Mouse (Mus musculus): ENCODE results near the gene Kank2. TPM values are rescaled to one million over a fixed set of nuclear protein-coding genes. Genes with fewer than 3 reads are reported as not detected.
"Not testable (repeated sequence)": the region's sequence is repeated elsewhere in the genome, so short reads cannot be mapped to it uniquely, and the experiment has no call there.

The Kank2 gene
- polyA plus RNA-seq, 1 experiment from 2014 or later = 9.9 TPM

- Histone ChIP-seq H3K27me3 (replicated peaks; ENCODE audit: control insufficient read depth, insufficient read depth, low read length) (no peaks in the 10 kb centered on the region), H3K4me2 (ENCODE audit: low read depth, low read length) (no peak overlapping the region), H3K27ac (ENCODE audit: low read length) (no peak overlapping the region), H3K9me3 (ENCODE audit: control insufficient read depth, low read length) (no peaks in the 10 kb centered on the region), H3K4me3 (ENCODE audit: low read length) (no peak overlapping the region), H3K4me1 (ENCODE audit: control insufficient read depth, insufficient read depth, low read length) (peaks cover 8% of the 10 kb centered on the region; the same call in 1 of the 2 replicates), H3K9ac (ENCODE audit: low read depth, low read length) (no peak overlapping the region), H3K36me3 (ENCODE audit: control insufficient read depth, insufficient read depth, low read length) (peaks cover 34% of the 10 kb centered on the region)
- 75% methylated on average over 15 of the region's 15 CpGs for WGBS
- ATAC-seq = no peak; the same call in 1 of the 2 replicates
These were observed 16.7 kb downstream of the Kank2 start for GRCm38 (mm10) chr9:21781657-21782468.

DNA sequence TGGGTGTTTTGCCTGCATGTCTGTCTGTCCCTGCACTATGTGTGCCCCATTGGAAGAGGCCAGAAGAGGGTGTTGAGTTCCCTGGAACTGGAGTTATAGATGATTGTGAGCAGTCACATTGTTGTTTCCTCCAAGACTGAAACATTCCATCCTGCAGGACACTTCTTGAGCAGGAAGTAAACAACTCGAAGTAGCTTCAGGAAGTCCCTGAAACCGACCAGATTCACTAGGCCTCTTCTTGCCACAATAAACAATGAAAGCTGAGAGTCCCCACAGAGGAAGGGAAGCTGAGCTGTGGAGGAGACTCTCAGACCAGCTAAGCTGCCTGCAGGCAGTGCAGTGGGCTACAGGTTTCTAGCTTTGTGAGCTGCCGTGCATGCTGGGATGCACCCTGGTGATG lies 20.8 kb downstream of the Kank2 start:
- ATAC-seq = no peak
- WGBS = 88% methylated on average over 3 of the region's 3 CpGs
- no peaks in the 10 kb centered on the region for H3K27me3 ChIP-seq (replicated peaks; ENCODE audit: control insufficient read depth, insufficient read depth, low read length)
- H3K27ac ChIP-seq (ENCODE audit: low read length) = no peak overlapping the region
- H3K9me3 ChIP-seq (ENCODE audit: control insufficient read depth, low read length) = no peaks in the 10 kb centered on the region
- H3K4me3 ChIP-seq (ENCODE audit: low read length) = no peak overlapping the region
- peaks cover 39% of the 10 kb centered on the region for H3K36me3 ChIP-seq (ENCODE audit: control insufficient read depth, insufficient read depth, low read length)
- no peak overlapping the region for H3K9ac ChIP-seq (ENCODE audit: low read depth, low read length)
- no peak overlapping the region for H3K4me2 ChIP-seq (ENCODE audit: low read depth, low read length)
- no peaks in the 10 kb centered on the region for H3K4me1 ChIP-seq (ENCODE audit: control insufficient read depth, insufficient read depth, low read length)

DNA sequence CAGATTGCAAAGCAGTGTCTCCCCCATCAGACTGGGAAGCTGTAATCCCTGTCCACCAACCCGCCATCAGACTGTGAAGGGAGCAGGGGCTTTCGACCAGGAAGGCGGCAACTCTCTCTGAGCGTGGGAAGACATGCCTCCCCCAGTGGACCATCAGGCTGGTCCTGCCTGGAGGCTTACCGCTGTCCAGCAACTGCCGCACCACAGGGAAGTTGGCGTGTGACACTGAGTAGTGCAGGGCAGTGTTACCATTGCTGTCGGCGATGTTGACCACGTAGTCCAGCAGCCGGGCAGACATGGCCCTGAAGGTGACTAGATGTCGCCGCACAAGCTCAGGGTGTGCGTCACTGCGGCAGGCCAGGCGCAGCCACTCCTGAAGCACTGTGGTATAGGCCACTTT lies 24.2 kb downstream of the Kank2 start:
- Histone ChIP-seq H3K27ac (ENCODE audit: low read length) (no peak overlapping the region), H3K4me2 (ENCODE audit: low read depth, low read length) (no peak overlapping the region), H3K36me3 (ENCODE audit: control insufficient read depth, insufficient read depth, low read length) (peaks cover 38% of the 10 kb centered on the region), H3K9me3 (ENCODE audit: control insufficient read depth, low read length) (no peaks in the 10 kb centered on the region), H3K9ac (ENCODE audit: low read depth, low read length) (no peak overlapping the region), H3K4me3 (ENCODE audit: low read length) (no peak overlapping the region), H3K4me1 (ENCODE audit: control insufficient read depth, insufficient read depth, low read length) (no peaks in the 10 kb centered on the region), H3K27me3 (replicated peaks; ENCODE audit: control insufficient read depth, insufficient read depth, low read length) (no peaks in the 10 kb centered on the region)
- 92% methylated on average over 16 of the region's 16 CpGs for WGBS
- ATAC-seq = no peak

- not testable (repeated sequence) for H3K4me3 ChIP-seq (ENCODE audit: low read length); H3K4me2 ChIP-seq (ENCODE audit: low read depth, low read length); H3K27ac ChIP-seq (ENCODE audit: low read length); H3K4me1 ChIP-seq (ENCODE audit: control insufficient read depth, insufficient read depth, low read length); H3K27me3 ChIP-seq (replicated peaks; ENCODE audit: control insufficient read depth, insufficient read depth, low read length); H3K9me3 ChIP-seq (ENCODE audit: control insufficient read depth, low read length); H3K9ac ChIP-seq (ENCODE audit: low read depth, low read length); ATAC-seq
- 80% methylated on average over 5 of the region's 5 CpGs for WGBS
- H3K36me3 ChIP-seq (ENCODE audit: control insufficient read depth, insufficient read depth, low read length) = peaks cover 32% of the 10 kb centered on the region
These were observed 25.1 kb downstream of the Kank2 start for GRCm38 (mm10) chr9:21773396-21773795.

- no peaks in the 10 kb centered on the region for H3K27me3 ChIP-seq (replicated peaks; ENCODE audit: control insufficient read depth, insufficient read depth, low read length)
- no peaks in the 10 kb centered on the region for H3K9me3 ChIP-seq (ENCODE audit: control insufficient read depth, low read length)
- H3K4me3 ChIP-seq (ENCODE audit: low read length) = no peak overlapping the region
- no peak overlapping the region for H3K9ac ChIP-seq (ENCODE audit: low read depth, low read length)
- 0 out of 2 replicates have a peak, but pooled peaks cover 5% of the 10 kb centered on the region for H3K4me1 ChIP-seq (ENCODE audit: control insufficient read depth, insufficient read depth, low read length)
- 78% methylated on average over 26 of the region's 26 CpGs for WGBS
- ATAC-seq = 0 out of 2 replicates have a peak, but pooled peaks have one; percentile 18
- H3K27ac ChIP-seq (ENCODE audit: low read length) = peak overlapping the region; percentile 39; the same call in 1 of the 2 replicates
- peaks cover 14% of the 10 kb centered on the region for H3K36me3 ChIP-seq (ENCODE audit: control insufficient read depth, insufficient read depth, low read length)
- H3K4me2 ChIP-seq (ENCODE audit: low read depth, low read length) = no peak overlapping the region
These were observed 28.9 kb downstream of the Kank2 start for GRCm38 (mm10) chr9:21769558-21770183.

- Histone ChIP-seq H3K4me2 (ENCODE audit: low read depth, low read length) (no peak overlapping the region), H3K27me3 (replicated peaks; ENCODE audit: control insufficient read depth, insufficient read depth, low read length) (no peaks in the 10 kb centered on the region), H3K9me3 (ENCODE audit: control insufficient read depth, low read length) (no peaks in the 10 kb centered on the region), H3K27ac (ENCODE audit: low read length) (peak overlapping the region; percentile 68), H3K36me3 (ENCODE audit: control insufficient read depth, insufficient read depth, low read length) (peaks cover 8% of the 10 kb centered on the region), H3K4me3 (ENCODE audit: low read length) (no peak overlapping the region), H3K4me1 (ENCODE audit: control insufficient read depth, insufficient read depth, low read length) (0 out of 2 replicates have a peak, but pooled peaks cover 5% of the 10 kb centered on the region), H3K9ac (ENCODE audit: low read depth, low read length) (peak overlapping the region; percentile 16; the same call in 1 of the 2 replicates)
- 61% methylated on average over 13 of the region's 13 CpGs for WGBS
- peak; percentile 47; the same call in 1 of the 2 replicates for ATAC-seq
These were observed 29.8 kb downstream of the Kank2 start for GRCm38 (mm10) chr9:21768511-21769411.

DNA sequence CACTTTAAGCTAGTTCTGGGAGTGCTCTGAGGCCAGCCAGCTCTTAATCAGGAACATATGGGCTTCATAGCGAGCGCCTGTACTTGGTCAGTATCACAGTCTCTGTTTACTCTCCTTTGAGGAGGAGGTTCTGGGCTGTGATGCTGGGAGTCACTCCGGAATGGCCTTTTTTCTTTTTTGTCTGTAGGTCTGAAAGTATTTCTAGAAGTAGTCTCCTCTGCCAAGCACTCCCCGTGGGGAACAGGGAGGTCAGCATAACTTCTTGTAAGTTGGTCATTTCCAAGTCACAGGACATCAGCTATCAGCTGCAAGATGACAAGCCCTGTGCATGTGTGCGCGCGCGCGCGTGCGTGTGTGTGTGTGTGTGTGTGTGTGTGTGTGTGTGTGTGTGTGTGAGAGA lies 30.6 kb downstream of the Kank2 start:
- no peak overlapping the region for H3K4me3 ChIP-seq (ENCODE audit: low read length)
- no peak overlapping the region for H3K4me2 ChIP-seq (ENCODE audit: low read depth, low read length)
- no peaks in the 10 kb centered on the region for H3K27me3 ChIP-seq (replicated peaks; ENCODE audit: control insufficient read depth, insufficient read depth, low read length)
- 75% methylated on average over 11 of the region's 11 CpGs for WGBS
- no peak overlapping the region for H3K9ac ChIP-seq (ENCODE audit: low read depth, low read length)
- peaks cover 8% of the 10 kb centered on the region for H3K36me3 ChIP-seq (ENCODE audit: control insufficient read depth, insufficient read depth, low read length)
- ATAC-seq = peak; percentile 39; the same call in 1 of the 2 replicates
- peak overlapping the region; percentile 68 for H3K27ac ChIP-seq (ENCODE audit: low read length)
- 0 out of 2 replicates have a peak, but pooled peaks cover 5% of the 10 kb centered on the region for H3K4me1 ChIP-seq (ENCODE audit: control insufficient read depth, insufficient read depth, low read length)
- no peaks in the 10 kb centered on the region for H3K9me3 ChIP-seq (ENCODE audit: control insufficient read depth, low read length)

DNA sequence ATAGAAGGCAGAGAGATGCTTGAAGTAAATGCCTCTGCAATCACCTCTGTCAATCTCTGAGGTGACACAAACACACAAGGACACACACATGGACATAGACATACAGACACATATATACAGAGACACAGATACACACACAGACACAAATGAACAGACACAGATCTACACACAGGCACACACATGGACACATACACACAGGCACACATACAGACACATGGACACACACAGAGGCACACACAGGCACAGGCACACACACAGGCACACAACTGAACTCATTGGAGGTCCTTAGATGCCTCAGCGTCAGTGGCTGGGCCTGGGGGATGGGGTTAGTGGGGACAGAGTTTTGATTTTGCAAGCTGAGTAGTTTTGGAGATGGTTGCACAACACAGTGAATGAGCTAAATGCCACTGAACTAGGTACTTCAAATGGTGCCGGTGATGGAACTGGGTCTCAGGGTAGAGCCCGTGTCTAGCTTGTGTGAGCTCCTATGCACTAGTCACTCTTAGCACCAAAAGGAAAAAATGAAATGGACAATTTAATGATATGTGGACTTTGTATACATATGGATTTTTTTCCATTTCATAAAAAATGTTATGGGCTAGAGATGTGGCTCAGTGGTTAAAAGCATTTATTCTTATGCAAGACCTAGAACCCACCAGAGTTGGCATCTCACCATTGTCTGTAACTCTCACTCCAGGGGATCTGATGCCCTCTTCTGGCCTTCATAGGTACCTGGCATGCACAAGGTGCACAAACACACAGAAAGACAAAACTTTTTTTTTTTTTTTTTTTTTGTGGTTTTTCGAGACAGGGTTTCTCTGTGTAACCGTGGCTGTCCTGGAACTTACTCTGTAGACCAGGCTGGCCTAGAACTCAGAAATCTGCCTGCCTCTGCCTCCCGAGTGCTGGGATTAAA lies 34.2 kb downstream of the Kank2 start:
- no peak overlapping the region for H3K4me3 ChIP-seq (ENCODE audit: low read length)
- H3K9ac ChIP-seq (ENCODE audit: low read depth, low read length) = no peak overlapping the region
- H3K4me1 ChIP-seq (ENCODE audit: control insufficient read depth, insufficient read depth, low read length) = peaks cover 12% of the 10 kb centered on the region; the same call in 1 of the 2 replicates
- H3K9me3 ChIP-seq (ENCODE audit: control insufficient read depth, low read length) = no peaks in the 10 kb centered on the region
- no peak overlapping the region for H3K27ac ChIP-seq (ENCODE audit: low read length)
- no peak overlapping the region for H3K4me2 ChIP-seq (ENCODE audit: low read depth, low read length)
- H3K27me3 ChIP-seq (replicated peaks; ENCODE audit: control insufficient read depth, insufficient read depth, low read length) = no peaks in the 10 kb centered on the region
- H3K36me3 ChIP-seq (ENCODE audit: control insufficient read depth, insufficient read depth, low read length) = no peaks in the 10 kb centered on the region
- ATAC-seq = no peak
- WGBS = 95% methylated on average over 6 of the region's 6 CpGs

Measured in intestine, embryonic 16.5 days (tissue).